In genomic region chr16:48809374-48809773, GRCm38 (mm10) we compare ENCODE assay signal across 13 mouse cellular contexts. TPM values are rescaled to one million over a fixed set of nuclear protein-coding genes. Genes with fewer than 3 reads are reported as not detected.
DNase-seq lines count a peak whose midpoint lies in the region; ATAC-seq and TF ChIP-seq lines count a peak whose summit lies in the region.
"Had no signal": no experiment of that assay in that cellular context is flagged by ENCODE, and none has a peak within 500 bp of the region (broad histone marks: within the 10 kb centered on the region; RNA-seq: fewer than 3 reads in every experiment).

No protein-coding gene starts in this region.

- ATAC-seq in embryonic facial prominence, embryonic 11.5 days (replicated peaks; ENCODE audit: insufficient number of reproducible peaks, low FRiP score, low TSS enrichment, low read depth): no peak
- no peak for ATAC-seq in midbrain, postnatal 0 days (ENCODE audit: low FRiP score)
- ATAC-seq: liver, embryonic 12.5 days; midbrain, embryonic 16.5 days had no signal

- peak; percentile 6 for DNase-seq in embryonic facial prominence, embryonic 11.5 days (ENCODE audit: low spot score)
- no peak for DNase-seq in embryonic facial prominence, embryonic 10.5 days (ENCODE audit: low spot score)
- peak; percentile 32 for DNase-seq in midbrain, postnatal 0 days (ENCODE audit: low spot score)
- DNase-seq in midbrain, embryonic 10.5 days (ENCODE audit: low spot score): no peak
- DNase-seq in brain, adult 2 months (ENCODE audit: low read depth, low spot score): peak; percentile 17
- DNase-seq in thymus, postnatal 4 days: peak; percentile 83
- no peak for DNase-seq in gastrocnemius, postnatal 4 days (ENCODE audit: low spot score in 2 of 2)
- no peak for DNase-seq in urinary bladder, postnatal 25 days (ENCODE audit: low spot score)
- DNase-seq: kidney, adult 11 months had no signal

- no peaks in the 10 kb centered on the region for H3K27me3 ChIP-seq in embryonic facial prominence, embryonic 11.5 days (ENCODE audit: control insufficient read depth, insufficient read depth, low read length)
- no peaks in the 10 kb centered on the region for H3K27me3 ChIP-seq in embryonic facial prominence, embryonic 10.5 days (replicated peaks; ENCODE audit: low read depth, poor library complexity, severe bottlenecking)
- no peaks in the 10 kb centered on the region for H3K27me3 ChIP-seq in midbrain, postnatal 0 days (ENCODE audit: insufficient read depth, low read length)
- H3K27me3 ChIP-seq in midbrain, embryonic 10.5 days (ENCODE audit: low read depth, poor library complexity, severe bottlenecking): no peaks in the 10 kb centered on the region
- H3K27me3 ChIP-seq: liver, embryonic 12.5 days had no signal

- no peaks in the 10 kb centered on the region for H3K36me3 ChIP-seq in embryonic facial prominence, embryonic 11.5 days (replicated peaks; ENCODE audit: control insufficient read depth, insufficient read depth, low read depth, low read length)
- H3K36me3 ChIP-seq in embryonic facial prominence, embryonic 10.5 days (replicated peaks): no peaks in the 10 kb centered on the region
- H3K36me3 ChIP-seq in midbrain, postnatal 0 days (ENCODE audit: insufficient read depth, low read length): no peaks in the 10 kb centered on the region
- no peaks in the 10 kb centered on the region for H3K36me3 ChIP-seq in midbrain, embryonic 10.5 days
- H3K36me3 ChIP-seq: liver, embryonic 12.5 days had no signal

- H3K9me3 ChIP-seq in embryonic facial prominence, embryonic 11.5 days (replicated peaks; ENCODE audit: control insufficient read depth, low read length): no peaks in the 10 kb centered on the region
- H3K9me3 ChIP-seq in embryonic facial prominence, embryonic 10.5 days: no peaks in the 10 kb centered on the region
- H3K9me3 ChIP-seq in midbrain, postnatal 0 days (ENCODE audit: low read length): no peaks in the 10 kb centered on the region
- H3K9me3 ChIP-seq in midbrain, embryonic 10.5 days (replicated peaks): no peaks in the 10 kb centered on the region
- H3K9me3 ChIP-seq: liver, embryonic 12.5 days had no signal

- H3K4me2 ChIP-seq in embryonic facial prominence, embryonic 11.5 days (ENCODE audit: low read depth, low read length): no peak overlapping the region
- H3K4me2 ChIP-seq in midbrain, postnatal 0 days (ENCODE audit: low read depth, low read length, poor library complexity, severe bottlenecking): no peak overlapping the region
- H3K4me2 ChIP-seq: liver, embryonic 12.5 days had no signal

- no peak overlapping the region for H3K4me3 ChIP-seq in embryonic facial prominence, embryonic 11.5 days (ENCODE audit: low read depth, low read length)
- H3K4me3 ChIP-seq in embryonic facial prominence, embryonic 10.5 days: no peak overlapping the region
- no peak overlapping the region for H3K4me3 ChIP-seq in midbrain, postnatal 0 days (ENCODE audit: low read depth, low read length)
- no peak overlapping the region for H3K4me3 ChIP-seq in midbrain, embryonic 10.5 days
- H3K4me3 ChIP-seq: liver, embryonic 12.5 days had no signal

- TF ChIP-seq CTCF in midbrain, postnatal 0 days (IDR thresholded peaks at IDR 0.05): peak; percentile 65

- H3K9ac ChIP-seq in embryonic facial prominence, embryonic 11.5 days (replicated peaks; ENCODE audit: low read length): no peak overlapping the region
- no peak overlapping the region for H3K9ac ChIP-seq in midbrain, postnatal 0 days (replicated peaks; ENCODE audit: low read length, poor library complexity, severe bottlenecking)
- H3K9ac ChIP-seq: liver, embryonic 12.5 days had no signal

- 57% methylated on average over 2 of the region's 2 CpGs for WGBS in embryonic facial prominence, embryonic 11.5 days
- 61% methylated on average over 2 of the region's 2 CpGs for WGBS in embryonic facial prominence, embryonic 10.5 days
- 62% methylated on average over 2 of the region's 2 CpGs for WGBS in midbrain, postnatal 0 days
- 67% methylated on average over 2 of the region's 2 CpGs for WGBS in midbrain, embryonic 10.5 days

- H3K27ac ChIP-seq in embryonic facial prominence, embryonic 11.5 days (replicated peaks; ENCODE audit: low read depth, low read length): no peak overlapping the region
- no peak overlapping the region for H3K27ac ChIP-seq in embryonic facial prominence, embryonic 10.5 days (replicated peaks)
- no peak overlapping the region for H3K27ac ChIP-seq in midbrain, postnatal 0 days (ENCODE audit: low read depth, low read length)
- H3K27ac ChIP-seq in midbrain, embryonic 10.5 days (replicated peaks): no peak overlapping the region
- H3K27ac ChIP-seq: liver, embryonic 12.5 days had no signal

- no peaks in the 10 kb centered on the region for H3K4me1 ChIP-seq in embryonic facial prominence, embryonic 11.5 days (ENCODE audit: control insufficient read depth, insufficient read depth, low read length)
- no peaks in the 10 kb centered on the region for H3K4me1 ChIP-seq in embryonic facial prominence, embryonic 10.5 days
- no peaks in the 10 kb centered on the region for H3K4me1 ChIP-seq in midbrain, postnatal 0 days (ENCODE audit: insufficient read depth, low read length)
- H3K4me1 ChIP-seq in midbrain, embryonic 10.5 days: no peaks in the 10 kb centered on the region
- H3K4me1 ChIP-seq: liver, embryonic 12.5 days had no signal

RNA-seq across cellular contexts. Expression of gene Retnlb, which starts 7.3 kb away (rescaled TPM):
- polyA plus RNA-seq in embryonic facial prominence, embryonic 11.5 days (2014; fragmentation: Nextera tagmentation; extraction: Ambion mirVana): not detected in 2 replicates
- polyA plus RNA-seq in embryonic facial prominence, embryonic 10.5 days (2016; fragmentation: Nextera tagmentation; extraction: Ambion mirVana): not detected in 2 replicates
- not detected in 2 replicates for total RNA-seq in midbrain, postnatal 0 days (2014; rRNA removed)
- polyA plus RNA-seq in midbrain, postnatal 0 days (2015; fragmentation: Nextera tagmentation; extraction: Ambion mirVana): not detected in 2 replicates
- not detected in 2 replicates for polyA plus RNA-seq in midbrain, embryonic 10.5 days (2016; fragmentation: Nextera tagmentation; extraction: Ambion mirVana)
- not detected for total RNA-seq in gastrocnemius, postnatal 4 days (2021)
- total RNA-seq: layer of hippocampus, postnatal 14 days had no signal
- polyA plus RNA-seq: heart, embryonic 16.5 days; liver, embryonic 12.5 days; midbrain, embryonic 16.5 days had no signal

RNA-seq across cellular contexts. Expression of gene Retnla, which starts 33.0 kb away (rescaled TPM):
- not detected in 2 replicates for polyA plus RNA-seq in embryonic facial prominence, embryonic 11.5 days (2014; fragmentation: Nextera tagmentation; extraction: Ambion mirVana)
- not detected in 2 replicates for polyA plus RNA-seq in embryonic facial prominence, embryonic 10.5 days (2016; fragmentation: Nextera tagmentation; extraction: Ambion mirVana)
- not detected in 2 replicates for total RNA-seq in midbrain, postnatal 0 days (2014; rRNA removed)
- not detected in 2 replicates for polyA plus RNA-seq in midbrain, postnatal 0 days (2015; fragmentation: Nextera tagmentation; extraction: Ambion mirVana)
- polyA plus RNA-seq in midbrain, embryonic 10.5 days (2016; fragmentation: Nextera tagmentation; extraction: Ambion mirVana): not detected in 2 replicates
- total RNA-seq in gastrocnemius, postnatal 4 days (2021): not detected
- polyA plus RNA-seq: liver, embryonic 12.5 days; midbrain, embryonic 16.5 days had no signal

RNA-seq across cellular contexts. Expression of gene Trat1, which starts 37.6 kb away (rescaled TPM):
- polyA plus RNA-seq in embryonic facial prominence, embryonic 11.5 days (2014; fragmentation: Nextera tagmentation; extraction: Ambion mirVana): not detected in 2 replicates
- not detected in 2 replicates for polyA plus RNA-seq in embryonic facial prominence, embryonic 10.5 days (2016; fragmentation: Nextera tagmentation; extraction: Ambion mirVana)
- total RNA-seq in midbrain, postnatal 0 days (2014; rRNA removed): 0.11 TPM in 1 of 2 replicates, not detected in the other
- polyA plus RNA-seq in midbrain, postnatal 0 days (2015; fragmentation: Nextera tagmentation; extraction: Ambion mirVana): 0.18 TPM in 1 of 2 replicates, not detected in the other
- polyA plus RNA-seq in midbrain, embryonic 10.5 days (2016; fragmentation: Nextera tagmentation; extraction: Ambion mirVana): not detected in 2 replicates
- total RNA-seq in gastrocnemius, postnatal 4 days (2021): not detected
- polyA plus RNA-seq: liver, embryonic 12.5 days; midbrain, embryonic 16.5 days had no signal

Comparison
In these comparisons a context has a peak if more than half of its experiments do, and no peak if none do; other contexts are left out.
1. DNase-seq: peak in embryonic facial prominence, embryonic 11.5 days (single experiment), midbrain, postnatal 0 days (single experiment), brain, adult 2 months (single experiment) and thymus, postnatal 4 days (single experiment); none in embryonic facial prominence, embryonic 10.5 days (single experiment), midbrain, embryonic 10.5 days (single experiment), gastrocnemius, postnatal 4 days (0 of 2) and urinary bladder, postnatal 25 days (single experiment).